Mouse (Mus musculus): ENCODE data around the gene Sept8.

The Sept8 gene

GRCm38 (mm10) chr11:53495417-53495816 is 23.6 kb upstream of the Sept8 start:
- DNase-seq (ENCODE audit: low spot score), result peak; percentile 42

DNA sequence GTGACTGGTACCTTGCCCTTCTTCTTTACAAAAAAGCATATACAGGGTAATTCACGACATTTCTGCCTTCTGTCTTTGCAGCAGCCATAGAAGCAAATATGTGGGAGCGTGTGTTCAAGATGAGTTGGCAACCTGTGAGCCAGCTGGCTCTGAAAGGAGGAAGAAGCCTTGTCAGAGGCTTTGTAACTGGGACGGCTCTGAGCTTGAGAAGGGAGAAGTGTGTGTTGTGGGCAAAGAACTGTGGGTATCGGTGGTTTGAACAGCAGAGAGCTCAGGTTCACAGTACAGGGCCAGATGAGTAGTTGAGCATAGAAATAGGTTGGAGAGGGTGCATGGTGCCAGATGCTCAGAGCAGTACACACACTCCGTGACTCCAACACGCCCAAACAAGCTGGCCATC is 22.1 kb upstream of the Sept8 start:
- no peak for DNase-seq (ENCODE audit: low spot score)

DNA sequence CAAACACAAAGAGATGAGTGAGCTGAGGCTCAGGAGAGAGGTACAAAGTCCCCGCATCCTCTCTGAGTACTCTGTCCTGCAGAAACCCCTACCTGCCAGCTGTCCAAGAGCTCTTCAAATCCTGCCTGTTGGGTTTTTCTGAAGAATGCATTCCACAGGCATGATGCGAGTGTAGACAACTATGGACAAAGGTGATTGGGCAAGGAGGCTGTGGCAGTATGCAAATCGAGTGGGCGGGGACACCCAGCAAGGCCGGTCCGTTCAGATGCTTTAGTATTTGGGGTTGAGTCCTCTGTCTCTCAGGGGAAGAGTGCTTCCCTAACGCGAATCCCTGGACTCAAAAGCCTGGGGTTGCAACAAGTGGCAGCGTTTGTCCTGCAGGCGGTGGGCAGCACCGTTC is 18.5 kb upstream of the Sept8 start:
- DNase-seq (ENCODE audit: low spot score), result peak; percentile 60

GRCm38 (mm10) chr11:53502039-53502765 is 16.9 kb upstream of the Sept8 start:
- no peak for DNase-seq (ENCODE audit: low spot score)

DNA sequence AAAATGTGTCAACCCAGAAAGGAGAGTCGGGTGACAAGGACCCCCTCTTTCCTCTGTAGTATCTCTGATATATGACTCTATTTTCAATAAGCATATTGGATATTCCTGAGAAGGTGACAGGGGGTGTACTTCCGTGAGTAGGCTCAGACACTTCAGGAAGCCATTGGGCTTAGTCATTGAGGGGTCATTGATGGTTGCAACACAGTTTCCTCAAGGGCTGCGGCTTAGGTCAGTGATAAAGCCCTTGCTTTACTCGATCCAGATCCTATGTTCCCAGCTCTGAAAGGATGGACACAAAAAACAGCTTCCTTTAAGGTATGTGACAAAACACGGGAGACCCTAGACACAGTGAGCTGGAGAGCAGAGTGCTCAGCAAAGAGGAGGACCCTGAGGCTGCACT is 15.3 kb upstream of the Sept8 start:
- no peak for DNase-seq (ENCODE audit: low spot score)

DNA sequence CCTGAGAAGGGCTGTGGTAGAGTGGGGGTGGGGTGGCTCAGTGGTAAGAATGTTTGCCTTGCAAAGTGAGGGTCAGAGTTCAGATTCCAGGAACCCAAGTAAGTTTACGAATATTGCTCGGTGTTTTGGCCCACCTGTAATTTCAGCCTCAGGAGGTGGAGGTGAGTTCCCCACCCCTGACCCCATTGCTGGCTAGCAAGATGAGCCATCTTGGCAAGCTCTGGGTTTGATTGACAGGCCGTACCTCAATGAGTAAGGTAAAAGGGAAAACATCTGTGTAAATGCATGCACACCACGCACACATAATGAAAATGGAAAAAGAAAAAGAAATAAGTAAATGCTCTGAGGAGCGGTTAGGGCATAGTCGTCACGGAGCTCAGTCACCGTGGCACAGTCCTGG is 14.7 kb upstream of the Sept8 start:
- no peak for DNase-seq (ENCODE audit: low spot score)

GRCm38 (mm10) chr11:53505026-53505663 is 13.9 kb upstream of the Sept8 start:
- no peak for DNase-seq (ENCODE audit: low spot score)

GRCm38 (mm10) chr11:53507098-53507805 is 11.8 kb upstream of the Sept8 start:
- DNase-seq (ENCODE audit: low spot score), result no peak

- no peak for DNase-seq (ENCODE audit: low spot score)
Observed at GRCm38 (mm10) chr11:53508152-53508551, 10.9 kb upstream of the Sept8 start.

- DNase-seq (ENCODE audit: low spot score), result no peak
Observed at GRCm38 (mm10) chr11:53508591-53508990, 10.5 kb upstream of the Sept8 start.

GRCm38 (mm10) chr11:53510351-53510750 is 8.7 kb upstream of the Sept8 start:
- DNase-seq (ENCODE audit: low spot score), result no peak

- peak; percentile 36 for DNase-seq (ENCODE audit: low spot score)
Observed at GRCm38 (mm10) chr11:53516775-53517627, 2.1 kb upstream of the Sept8 start.

DNA sequence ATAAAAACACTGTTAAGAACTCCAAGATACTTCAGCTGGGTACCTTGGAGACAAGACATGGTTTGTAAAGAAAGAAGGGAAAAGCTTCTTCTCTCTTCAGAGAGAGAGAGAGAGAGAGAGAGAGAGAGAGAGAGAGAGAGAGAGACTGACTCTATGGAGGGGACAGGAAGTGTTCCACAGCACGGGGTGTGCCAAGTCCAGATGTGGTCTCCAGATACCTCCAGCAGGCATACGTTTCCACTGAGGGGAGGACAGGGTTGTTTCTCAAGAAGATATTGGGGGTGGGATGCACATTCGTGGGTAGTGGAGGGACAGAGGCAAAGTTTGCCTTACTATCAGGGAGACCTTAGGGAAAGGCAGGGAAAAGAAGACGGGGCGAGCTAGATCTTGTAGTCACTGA is 298 bp upstream of the Sept8 start:
- no peak for DNase-seq (ENCODE audit: low spot score)

DNA sequence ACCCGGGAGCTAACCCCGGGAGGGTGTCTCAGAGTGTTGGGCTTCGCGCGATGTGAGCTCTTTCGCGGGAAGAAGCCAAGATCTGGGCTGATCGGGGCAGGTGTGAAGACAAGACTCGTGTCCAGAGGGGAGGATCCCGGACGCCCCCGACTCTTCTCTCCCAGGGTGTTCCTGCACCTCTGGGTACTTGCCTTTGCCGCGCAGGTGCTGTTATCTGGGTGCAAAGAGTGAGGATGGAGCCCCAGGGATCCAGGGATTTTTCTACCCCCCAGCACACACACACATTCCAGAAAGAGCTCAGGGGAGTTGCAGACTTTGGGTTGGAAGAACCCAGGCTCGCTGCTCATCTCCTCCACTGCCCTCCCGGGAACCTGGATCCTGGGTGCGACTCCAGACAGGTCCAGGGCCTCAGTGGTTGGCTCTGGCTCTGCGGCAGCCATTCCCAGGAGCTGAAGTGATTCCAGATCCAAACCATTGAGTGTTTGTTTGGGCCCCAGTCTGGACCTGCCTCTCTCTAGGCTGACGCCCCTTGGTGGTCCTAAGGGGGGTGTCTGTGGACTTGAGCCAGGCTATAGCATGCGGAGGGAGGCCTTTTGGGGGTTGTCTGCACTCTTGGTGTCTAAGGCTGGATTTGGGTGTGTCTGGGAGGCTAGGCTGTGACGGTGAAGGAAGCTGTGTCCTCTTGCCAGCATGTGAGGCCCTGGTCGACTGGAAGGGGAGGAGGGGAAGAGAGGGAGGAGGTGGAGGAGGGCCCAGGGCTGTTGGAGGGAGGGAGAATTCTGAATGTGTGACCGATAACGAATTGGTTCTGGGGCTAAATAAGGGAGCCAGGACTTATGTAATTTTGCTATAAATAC is 1.3 kb downstream of the Sept8 start:
- DNase-seq (ENCODE audit: low spot score), result peak; percentile 61

DNA sequence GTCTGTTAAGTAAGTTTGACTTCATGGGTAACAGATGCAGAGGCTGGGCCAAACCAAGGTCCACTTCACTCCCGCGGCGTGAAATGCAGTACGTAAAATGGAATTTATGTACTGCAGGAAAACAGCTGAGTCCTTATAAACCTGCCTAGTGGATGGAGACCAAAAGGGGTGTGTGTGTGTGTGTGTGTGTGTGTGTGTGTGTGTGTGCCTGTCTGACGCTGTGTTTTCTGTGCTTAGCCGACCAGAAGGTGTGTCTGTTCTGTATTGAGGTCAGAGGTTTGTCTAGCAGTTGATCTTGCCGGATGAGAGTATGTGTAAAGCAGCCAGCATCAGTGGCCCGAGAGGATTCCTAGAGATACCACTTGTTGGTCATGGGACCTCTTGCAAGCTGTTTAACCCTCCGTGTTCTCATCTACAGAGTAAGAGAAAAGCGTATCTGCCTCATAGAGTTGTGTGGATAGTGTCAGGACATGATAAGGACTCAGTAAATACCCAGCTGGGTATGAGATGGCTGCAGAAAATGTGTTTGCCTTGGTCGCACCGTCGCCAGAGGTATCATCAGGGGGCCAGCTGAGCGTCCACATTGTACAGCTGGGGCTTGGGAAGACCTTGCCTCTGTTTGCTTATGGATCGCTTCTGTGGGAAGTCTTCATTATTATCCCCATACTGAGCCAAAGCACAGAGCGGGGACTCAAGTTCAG is 2.2 kb downstream of the Sept8 start:
- no peak for DNase-seq (ENCODE audit: low spot score)

DNA sequence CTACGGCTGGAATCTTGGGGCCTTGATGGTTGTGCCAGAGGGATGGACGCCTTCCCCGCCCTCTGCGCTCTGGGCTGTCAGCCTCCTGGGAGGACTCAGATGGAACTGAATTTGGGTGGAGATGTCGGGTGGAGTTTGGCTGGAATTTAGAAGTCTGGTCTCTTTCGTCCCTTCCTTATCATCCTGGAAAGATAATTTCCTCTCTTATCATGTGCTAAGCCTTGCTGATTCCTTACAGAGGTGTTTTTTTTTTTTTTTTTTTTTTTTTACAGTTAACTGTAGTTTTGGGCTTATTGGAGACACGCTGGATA is 2.7 kb downstream of the Sept8 start:
- no peak for DNase-seq (ENCODE audit: low spot score)

DNA sequence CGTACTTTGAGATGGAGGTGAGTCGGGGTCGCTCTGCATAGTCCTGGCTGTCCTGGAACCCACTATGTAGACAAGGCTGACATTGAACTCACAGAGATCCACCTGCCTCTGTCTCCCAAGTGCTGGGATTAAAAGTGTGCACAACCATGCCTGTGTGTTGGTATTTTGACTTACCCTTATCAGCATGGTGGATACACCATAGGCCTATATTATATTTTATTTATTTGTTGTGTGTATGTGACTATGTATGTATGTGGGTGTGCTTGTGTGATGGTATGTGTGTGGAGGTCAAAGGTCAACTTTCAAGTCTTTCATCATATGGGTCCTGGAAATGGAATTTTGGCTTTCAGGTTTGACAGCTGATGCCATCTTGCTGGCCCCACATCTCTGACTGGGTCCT is 3.3 kb downstream of the Sept8 start:
- no peak for DNase-seq (ENCODE audit: low spot score)

GRCm38 (mm10) chr11:53522930-53523329 is 3.9 kb downstream of the Sept8 start:
- no peak for DNase-seq (ENCODE audit: low spot score)

- DNase-seq (ENCODE audit: low spot score), result peak; percentile 33
Observed at GRCm38 (mm10) chr11:53523545-53524405, 4.7 kb downstream of the Sept8 start.

DNA sequence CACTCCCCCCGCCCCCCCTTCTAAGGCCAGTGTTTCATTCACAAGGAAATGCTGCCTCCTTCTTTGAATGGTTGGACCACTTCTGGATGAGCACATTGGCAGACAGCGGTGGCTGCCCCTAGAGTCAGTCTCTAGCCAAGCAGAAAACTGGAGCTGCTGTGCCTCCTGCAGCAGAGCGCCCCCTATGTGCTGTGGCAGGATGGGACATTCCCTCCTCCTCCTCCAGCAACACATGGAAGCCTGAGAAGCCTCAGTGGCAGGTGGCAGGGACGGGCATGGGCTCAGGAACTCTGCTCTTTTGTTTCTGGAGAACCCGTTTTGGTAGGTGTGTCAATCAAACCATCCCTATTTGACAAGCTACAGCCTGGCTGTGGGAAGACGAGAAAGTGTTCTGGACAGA is 5.8 kb downstream of the Sept8 start:
- DNase-seq (ENCODE audit: low spot score), result no peak
